Mouse (Mus musculus): ENCODE results near the gene 2900011O08Rik. TPM values are rescaled to one million over a fixed set of nuclear protein-coding genes. Genes with fewer than 3 reads are reported as not detected.
"Not testable (repeated sequence)": the region's sequence is repeated elsewhere in the genome, so short reads cannot be mapped to it uniquely, and the experiment has no call there.

The 2900011O08Rik gene
- 100 to 1,000 TPM; 267 to 303 TPM for total RNA-seq (2021)

GRCm38 (mm10) chr16:13986574-13987478, at the start of gene 2900011O08Rik, which contains the start of gene Ifitm7:
TSS of gene 2900011O08Rik (plus strand) at chr16:13986604.
TSS of gene Ifitm7 (minus strand) at chr16:13986888.
- intact Hi-C loops (cut with DNase I), result loop anchor here (5.0 to 10.0 kb wide), 3 partner anchors 45 to 88 kb away; no protein-coding TSS in a partner anchor
- DNase-seq (ENCODE audit: low spot score in 2 of 2), result peak; percentile 70 to 73

GRCm38 (mm10) chr16:13940139-13940846, 46.1 kb upstream of the 2900011O08Rik start:
- intact Hi-C loops (cut with DNase I), result loop anchor here (5.0 kb wide), 1 partner anchor 47 kb away; the partner anchor contains the start of genes 2900011O08Rik and Ifitm7
- peak; percentile 81 to 86 for DNase-seq (ENCODE audit: low spot score in 2 of 2)

GRCm38 (mm10) chr16:13940847-13941395, 45.5 kb upstream of the 2900011O08Rik start:
- peak in 1 of 2 experiments; percentile 11 for DNase-seq (ENCODE audit: low spot score in 2 of 2)
- intact Hi-C loops (cut with DNase I), result loop anchor here (5.0 kb wide), 1 partner anchor 46 kb away; the partner anchor contains the start of genes 2900011O08Rik and Ifitm7

DNA sequence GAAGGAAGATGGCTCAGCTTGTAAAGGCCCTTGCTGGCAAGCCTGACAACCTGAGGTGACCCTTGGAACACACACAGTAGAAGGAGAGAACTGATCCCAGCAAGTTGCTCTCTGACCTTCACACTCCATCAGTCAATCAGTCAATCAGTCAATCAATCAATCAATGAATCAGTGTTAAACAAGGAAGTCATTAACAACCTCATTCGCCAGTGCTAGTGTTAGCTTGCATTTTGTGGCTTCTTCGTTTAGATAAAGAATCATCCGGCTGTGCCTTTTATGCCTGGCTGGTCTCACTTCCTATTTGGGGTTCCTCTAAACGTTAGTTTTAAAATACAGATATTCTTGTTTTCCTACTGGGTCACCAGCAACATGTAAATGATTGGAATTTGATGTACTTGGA, 42.2 kb upstream of the 2900011O08Rik start:
- no peak for DNase-seq (ENCODE audit: low spot score in 2 of 2)
- intact Hi-C loops (cut with DNase I), result loop anchor here (5.0 kb wide), 1 partner anchor 43 kb away; the partner anchor contains the start of genes 2900011O08Rik and Ifitm7

GRCm38 (mm10) chr16:13944752-13945151, 41.7 kb upstream of the 2900011O08Rik start:
- intact Hi-C loops (cut with DNase I), result loop anchor here (5.0 kb wide), 1 partner anchor 43 kb away; the partner anchor contains the start of genes 2900011O08Rik and Ifitm7
- no peak for DNase-seq (ENCODE audit: low spot score in 2 of 2)

- intact Hi-C loops (cut with DNase I), result no loop called here
- no peak for DNase-seq (ENCODE audit: low spot score in 2 of 2)
Observed at GRCm38 (mm10) chr16:13945153-13945552, 41.3 kb upstream of the 2900011O08Rik start.

- intact Hi-C loops (cut with DNase I), result no loop called here
- no peak for DNase-seq (ENCODE audit: low spot score in 2 of 2)
Observed at GRCm38 (mm10) chr16:13946306-13946705, 40.1 kb upstream of the 2900011O08Rik start.

GRCm38 (mm10) chr16:13951245-13951644, 35.2 kb upstream of the 2900011O08Rik start:
- DNase-seq (ENCODE audit: low spot score in 2 of 2), result no peak
- intact Hi-C loops (cut with DNase I), result no loop called here

- no peak for DNase-seq (ENCODE audit: low spot score in 2 of 2)
- intact Hi-C loops (cut with DNase I), result no loop called here
Observed at GRCm38 (mm10) chr16:13962053-13962452, 24.4 kb upstream of the 2900011O08Rik start.

- intact Hi-C loops (cut with DNase I), result no loop called here
Observed at GRCm38 (mm10) chr16:13969096-13969495, 17.3 kb upstream of the 2900011O08Rik start.

DNA sequence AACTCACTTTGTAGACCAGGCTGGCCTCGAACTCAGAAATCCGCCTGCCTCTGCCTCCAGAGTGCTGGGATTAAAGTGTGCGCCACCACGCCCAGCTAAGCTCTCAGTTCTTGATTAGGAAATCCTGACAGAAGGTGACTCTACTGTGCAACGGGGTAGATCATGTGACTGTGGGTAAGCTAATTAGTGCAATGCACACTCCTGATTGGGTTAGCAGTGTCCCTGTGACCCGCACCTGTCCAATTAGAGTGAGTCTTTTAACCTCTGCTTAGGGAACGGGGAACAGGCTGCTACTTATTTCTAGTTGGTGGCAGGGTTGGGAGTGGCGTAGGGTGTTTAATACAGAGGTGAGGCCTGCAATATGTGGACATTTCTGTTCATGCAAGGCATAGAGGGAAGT, 14.4 kb upstream of the 2900011O08Rik start:
- intact Hi-C loops (cut with DNase I), result no loop called here
- no peak for DNase-seq (ENCODE audit: low spot score in 2 of 2)

More at GRCm38 (mm10) chr16:13969096-13969495, 17.3 kb upstream of the 2900011O08Rik start:
- DNase-seq (ENCODE audit: low spot score in 2 of 2), result no peak

- intact Hi-C loops (cut with DNase I); DNase-seq (ENCODE audit: low spot score in 2 of 2): not testable (repeated sequence)
Observed at GRCm38 (mm10) chr16:13976358-13976896, 10.0 kb upstream of the 2900011O08Rik start.

DNA sequence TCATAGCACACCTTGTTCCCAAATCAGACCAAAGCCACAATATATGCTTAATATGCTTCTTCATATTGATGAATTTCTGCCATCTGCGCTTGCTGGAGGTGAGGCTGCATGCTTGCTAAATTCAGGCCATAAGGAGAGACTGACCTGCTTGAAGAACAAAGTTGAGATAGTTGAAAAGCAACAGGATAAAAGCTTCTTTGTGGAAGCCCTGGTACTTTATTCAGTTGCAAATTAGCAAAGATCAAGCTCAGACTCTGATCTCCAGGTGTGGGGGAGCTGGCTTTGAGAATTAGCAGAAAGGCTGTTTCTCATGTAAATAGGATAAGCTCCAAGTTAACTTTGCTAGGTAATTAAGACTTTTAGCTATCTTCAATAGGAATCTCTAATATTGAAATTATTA, 9.4 kb upstream of the 2900011O08Rik start:
- intact Hi-C loops (cut with DNase I); DNase-seq (ENCODE audit: low spot score in 2 of 2): not testable (repeated sequence)

DNA sequence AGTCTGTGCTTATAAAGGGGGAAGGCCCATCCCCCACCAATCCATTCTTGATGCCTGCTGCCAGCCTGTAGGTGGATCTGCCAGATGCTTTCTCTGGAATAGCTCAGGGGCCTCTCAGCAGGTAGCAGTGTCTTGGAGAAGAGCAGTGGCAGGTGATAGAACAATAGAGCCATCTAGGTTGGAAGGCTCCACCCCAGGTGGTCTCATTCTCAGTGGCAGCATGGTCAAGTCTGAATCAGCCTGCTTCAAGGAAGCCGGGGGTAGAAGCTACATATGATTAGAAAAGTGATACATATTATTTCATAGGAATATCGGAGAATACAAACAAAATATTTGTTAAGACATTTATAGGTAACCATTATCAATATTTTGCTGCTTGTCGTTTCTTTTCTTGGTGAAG, 4.7 kb upstream of the 2900011O08Rik start:
- intact Hi-C loops (cut with DNase I), result loop anchor here (10.0 kb wide), 1 partner anchor 93 kb away; no protein-coding TSS in a partner anchor
- not testable (repeated sequence) for DNase-seq (ENCODE audit: low spot score in 2 of 2)

GRCm38 (mm10) chr16:13983161-13983560, 3.2 kb upstream of the 2900011O08Rik start:
- DNase-seq (ENCODE audit: low spot score in 2 of 2), result no peak
- intact Hi-C loops (cut with DNase I), result loop anchor here (10.0 kb wide), 1 partner anchor 92 kb away; no protein-coding TSS in a partner anchor

GRCm38 (mm10) chr16:13986197-13986573, 219 bp upstream of the 2900011O08Rik start:
- no peak for DNase-seq (ENCODE audit: low spot score in 2 of 2)
- intact Hi-C loops (cut with DNase I), result loop anchor here (5.0 to 10.0 kb wide), 3 partner anchors 44 to 89 kb away; no protein-coding TSS in a partner anchor

- no peak for DNase-seq (ENCODE audit: low spot score in 2 of 2)
- intact Hi-C loops (cut with DNase I), result no loop called here
Observed at GRCm38 (mm10) chr16:13992518-13993248, 6.3 kb downstream of the 2900011O08Rik start.

DNA sequence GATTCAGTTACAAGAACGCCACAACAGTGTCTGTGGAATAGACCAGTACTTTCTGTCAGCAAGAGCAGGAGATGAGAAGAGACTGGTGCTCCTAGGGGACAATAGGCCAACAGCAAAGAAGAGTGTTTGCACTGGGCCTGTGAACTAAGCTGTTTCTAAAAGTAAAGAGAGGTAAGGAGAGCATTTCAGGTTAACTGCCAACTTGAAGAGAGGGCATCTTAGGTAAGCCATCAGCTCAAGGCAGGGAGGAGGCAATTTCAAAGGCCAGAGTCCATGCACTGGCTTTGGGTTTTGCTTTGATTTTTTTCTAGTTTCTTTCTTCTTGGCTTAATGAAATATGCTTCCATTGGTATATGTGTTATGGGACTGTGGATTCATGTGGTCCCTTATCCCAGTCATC, 7.7 kb downstream of the 2900011O08Rik start:
- intact Hi-C loops (cut with DNase I), result no loop called here
- no peak for DNase-seq (ENCODE audit: low spot score in 2 of 2)

All from left cerebral cortex, postnatal 36 days (tissue).